Mouse (Mus musculus): ENCODE measurements around the gene Pam16.

Gene Pam16

DNA sequence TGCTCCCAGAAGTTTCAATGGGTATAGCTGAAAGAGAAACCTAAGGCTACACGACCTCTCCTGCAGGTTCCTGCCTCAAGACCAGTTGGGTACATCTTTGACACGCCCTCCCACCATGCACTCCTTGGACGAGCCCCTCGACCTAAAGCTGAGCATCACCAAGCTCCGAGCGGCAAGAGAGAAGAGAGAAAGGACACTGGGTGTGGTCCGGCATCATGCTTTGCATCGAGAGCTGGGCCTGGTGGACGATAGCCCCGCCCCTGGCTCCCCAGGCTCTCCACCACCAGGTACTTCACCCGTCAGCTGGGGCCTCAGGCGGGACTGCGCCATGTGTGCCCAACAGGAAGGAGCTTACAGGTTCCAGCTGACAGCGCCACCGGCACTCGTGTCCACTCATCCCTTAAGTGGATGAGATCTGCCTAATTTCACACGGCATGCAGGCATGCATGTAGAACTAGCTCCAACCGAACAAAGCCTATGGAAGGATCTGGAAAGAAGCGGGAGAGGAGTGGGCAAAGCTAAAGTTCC lies 16.2 kb downstream of the Pam16 start:
- no peak for DNase-seq (ENCODE audit: low spot score)

- peak; percentile 93 for DNase-seq (ENCODE audit: low spot score)
Measured at GRCm38 (mm10) chr16:4607818-4608531, 16.8 kb downstream of the Pam16 start.

DNA sequence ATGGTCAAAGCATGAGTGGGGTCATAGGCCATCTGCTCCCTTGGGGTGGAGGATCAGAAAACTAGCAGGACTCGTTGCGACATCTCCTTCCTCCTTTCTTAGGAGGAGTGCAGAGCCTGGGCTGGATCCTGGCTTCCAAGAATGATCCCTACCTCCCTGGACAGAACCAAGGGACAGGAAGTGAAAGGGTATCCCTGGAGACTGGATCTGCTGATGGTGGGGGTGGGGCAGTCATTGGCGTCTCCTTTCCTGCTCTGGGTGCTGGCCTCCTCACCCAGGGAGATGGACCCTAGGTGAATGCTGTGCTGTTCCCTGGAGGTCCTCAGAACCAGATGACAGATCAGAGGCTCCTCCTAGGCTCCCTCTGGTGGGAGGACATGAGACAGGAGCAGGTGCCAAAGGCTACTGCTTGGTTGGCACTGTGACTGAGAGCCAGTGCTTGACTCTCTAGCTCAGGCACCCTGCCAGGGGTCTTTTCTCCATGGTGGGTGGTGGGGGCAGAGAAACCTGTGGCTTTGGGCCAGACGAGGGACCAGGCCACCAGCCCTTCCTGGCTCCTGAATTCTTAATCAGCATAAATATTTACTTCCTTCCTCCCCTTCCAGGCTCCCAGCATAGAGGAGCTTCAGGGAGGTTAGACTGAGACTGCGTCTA lies 18.2 kb downstream of the Pam16 start:
- DNase-seq (ENCODE audit: low spot score) = peak; percentile 69

- DNase-seq (ENCODE audit: low spot score) = no peak
Measured at GRCm38 (mm10) chr16:4605514-4606131, 19.2 kb downstream of the Pam16 start.

DNA sequence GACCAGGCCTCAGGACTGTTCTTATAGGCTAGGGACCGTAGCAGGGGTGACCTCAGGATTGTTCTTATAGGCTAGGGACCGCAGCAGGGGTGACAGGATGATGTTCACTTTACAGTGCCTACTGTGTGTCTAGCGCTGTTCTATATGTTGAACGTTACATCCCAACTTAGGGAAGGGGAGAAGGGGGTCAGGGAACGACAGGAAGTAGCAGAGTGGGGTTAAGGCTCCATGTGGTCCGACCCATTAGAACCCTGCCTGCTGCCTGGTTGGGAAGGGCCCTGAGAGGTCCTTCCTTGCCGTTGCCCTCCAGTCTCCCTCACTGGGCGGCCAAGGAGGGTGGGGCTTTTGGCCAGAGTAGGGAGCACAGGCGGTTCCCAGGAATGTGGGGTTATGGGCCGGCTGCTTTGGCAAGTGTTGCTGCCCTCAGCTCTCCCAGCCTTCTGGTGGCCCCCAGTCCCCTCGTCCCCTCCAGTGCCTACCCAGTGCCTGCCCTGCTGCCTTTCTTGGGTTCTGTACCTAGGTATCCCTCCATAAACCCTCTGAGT lies 20.4 kb downstream of the Pam16 start:
- DNase-seq (ENCODE audit: low spot score) = no peak

GRCm38 (mm10) chr16:4603453-4603837 lies 21.3 kb downstream of the Pam16 start:
- no peak for DNase-seq (ENCODE audit: low spot score)

GRCm38 (mm10) chr16:4602766-4603452 lies 21.9 kb downstream of the Pam16 start:
- no peak for DNase-seq (ENCODE audit: low spot score)

DNA sequence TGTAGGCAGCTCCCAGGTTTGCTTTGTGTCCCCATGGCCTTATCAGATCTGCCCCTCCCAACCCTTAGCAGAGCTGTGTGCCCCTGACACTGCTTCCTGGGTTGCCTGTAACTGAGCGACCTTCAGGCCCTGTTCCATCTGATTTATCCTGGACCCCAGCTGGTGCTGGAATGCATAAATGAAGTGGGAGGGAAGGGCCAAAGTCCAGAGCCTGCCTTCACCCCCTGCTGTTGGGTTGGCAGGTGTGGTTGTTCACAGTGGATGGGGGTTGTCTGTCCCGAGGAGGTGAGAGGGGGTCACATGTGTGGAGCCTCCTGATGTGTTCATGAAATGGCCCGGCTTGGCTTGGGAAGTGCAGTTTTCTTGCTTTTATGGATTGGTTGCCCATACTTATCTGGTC lies 22.6 kb downstream of the Pam16 start:
- DNase-seq (ENCODE audit: low spot score) = no peak

DNA sequence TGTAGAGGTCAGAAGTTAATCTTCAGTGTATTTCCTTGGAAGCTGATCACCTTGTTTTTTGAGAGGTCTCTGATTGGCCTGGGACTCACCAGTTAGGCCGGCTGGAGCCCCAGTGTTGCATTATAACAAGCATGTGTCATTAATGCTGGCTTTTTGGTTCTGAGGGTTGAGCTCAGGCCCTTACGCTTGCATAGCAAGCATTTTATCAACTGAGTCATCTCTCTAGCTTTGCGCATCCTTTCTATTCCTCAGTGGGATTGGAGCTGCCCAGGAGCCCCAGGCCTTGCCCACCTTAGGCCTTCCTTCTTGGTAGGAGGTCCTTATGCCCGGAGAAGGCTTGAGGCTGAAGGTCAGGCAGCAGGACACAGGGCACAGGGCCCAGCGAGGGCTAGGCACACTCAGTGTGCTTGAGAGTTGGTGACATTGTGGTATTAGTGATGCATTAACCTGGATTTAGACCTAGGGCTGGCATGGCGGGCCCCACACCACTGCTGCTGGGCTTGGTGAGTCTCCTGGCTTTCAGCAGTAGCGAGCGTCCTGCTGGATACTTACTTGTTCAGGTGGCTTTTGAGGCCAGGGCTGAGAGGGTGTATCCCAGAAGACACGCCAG lies 24.0 kb downstream of the Pam16 start:
- no peak for DNase-seq (ENCODE audit: low spot score)

DNA sequence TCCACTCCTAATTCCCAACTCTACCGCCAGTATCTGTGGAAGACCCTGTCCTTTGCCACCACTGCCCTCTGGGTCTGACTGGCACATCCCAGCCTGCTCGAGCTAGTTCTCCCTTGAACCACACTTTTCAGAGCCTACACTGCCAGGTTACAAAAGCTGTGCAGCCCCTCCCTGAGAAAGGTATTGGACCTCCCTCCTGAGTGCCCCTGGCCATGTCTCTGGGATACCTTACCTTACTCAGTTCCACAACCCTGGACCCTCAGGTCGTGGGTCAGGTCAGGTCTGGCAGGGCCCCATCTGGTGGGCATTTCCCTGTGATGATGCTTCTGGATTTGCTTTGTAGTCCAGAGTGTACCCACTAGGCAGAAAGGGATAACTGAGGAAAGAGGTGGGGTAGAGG lies 25.2 kb downstream of the Pam16 start:
- DNase-seq (ENCODE audit: low spot score) = no peak

DNA sequence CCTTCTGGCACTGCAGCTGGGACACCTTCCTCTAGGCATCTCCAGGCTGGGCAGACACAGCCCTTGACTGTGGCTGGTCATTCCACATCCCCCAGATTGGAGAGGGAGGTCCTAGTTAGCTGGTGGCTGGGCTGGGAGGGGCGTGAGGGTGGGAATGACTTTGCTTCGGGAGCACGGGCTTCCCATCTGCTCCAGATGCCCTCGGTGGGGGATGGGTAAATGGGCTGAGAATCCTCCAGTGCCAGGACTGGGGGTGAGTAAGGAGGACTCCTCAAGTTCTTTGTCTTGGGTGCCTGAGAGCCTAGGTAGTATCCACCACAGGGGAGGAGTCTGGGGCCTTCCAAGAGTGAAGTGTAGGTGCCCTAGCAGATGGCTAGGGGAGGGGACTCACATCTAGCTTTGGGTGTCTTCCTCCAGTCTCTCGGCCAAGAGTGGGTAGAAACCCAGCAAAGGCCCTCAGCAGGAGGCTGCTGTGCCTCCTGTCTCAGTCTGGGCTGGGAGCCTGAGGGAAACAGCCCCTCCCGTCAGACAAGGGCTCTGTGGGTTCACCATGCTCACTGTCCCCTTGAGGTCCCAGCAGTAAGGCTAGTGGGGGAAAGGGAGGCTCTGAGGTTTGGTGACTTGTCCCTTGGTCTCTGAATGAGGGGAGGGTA lies 25.8 kb downstream of the Pam16 start:
- peak; percentile 70 for DNase-seq (ENCODE audit: low spot score)

DNA sequence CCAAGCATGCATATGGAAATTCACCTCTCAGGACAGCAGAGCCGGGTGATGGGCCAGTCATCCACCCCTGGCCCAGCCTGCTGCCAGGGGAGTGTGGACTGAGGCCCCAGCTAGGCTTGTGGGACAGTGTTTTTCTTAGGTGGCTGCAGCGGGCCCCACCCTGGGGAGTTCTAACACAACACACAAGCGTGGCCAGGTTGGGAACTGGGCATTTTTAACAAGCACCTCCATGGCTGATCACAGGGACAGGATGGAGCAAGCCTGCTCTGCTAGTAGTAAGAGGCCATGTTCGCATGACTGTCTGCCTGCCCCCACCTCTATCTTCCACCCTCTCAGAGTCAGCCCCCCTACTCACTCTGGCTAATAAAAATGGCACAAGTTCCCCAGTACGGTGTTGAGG lies 26.7 kb downstream of the Pam16 start:
- DNase-seq (ENCODE audit: low spot score) = no peak

- no peak for DNase-seq (ENCODE audit: low spot score)
Measured at GRCm38 (mm10) chr16:4597296-4597695, 27.5 kb downstream of the Pam16 start.

DNA sequence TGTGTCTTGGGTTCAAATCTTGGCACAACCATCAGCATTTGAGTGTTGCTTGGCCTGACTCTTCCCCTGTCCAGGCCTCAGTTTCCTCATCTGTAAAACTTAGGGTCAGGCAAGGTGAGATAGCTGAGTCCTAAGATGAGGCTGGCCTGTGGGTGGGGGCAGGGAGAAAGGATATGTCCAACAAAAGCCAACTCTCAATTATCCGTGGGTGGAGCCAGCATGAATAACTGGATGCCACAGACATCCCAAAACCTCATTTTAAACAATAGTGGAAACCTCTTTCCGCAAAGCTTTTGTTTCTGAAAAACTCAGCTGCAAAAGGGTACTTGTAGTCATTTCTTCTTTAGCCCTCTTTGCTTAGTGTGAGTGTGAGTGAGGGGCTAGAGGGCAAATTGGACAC lies 28.0 kb downstream of the Pam16 start:
- DNase-seq (ENCODE audit: low spot score) = no peak

GRCm38 (mm10) chr16:4596141-4596728 lies 28.6 kb downstream of the Pam16 start:
- DNase-seq (ENCODE audit: low spot score) = peak; percentile 63

DNA sequence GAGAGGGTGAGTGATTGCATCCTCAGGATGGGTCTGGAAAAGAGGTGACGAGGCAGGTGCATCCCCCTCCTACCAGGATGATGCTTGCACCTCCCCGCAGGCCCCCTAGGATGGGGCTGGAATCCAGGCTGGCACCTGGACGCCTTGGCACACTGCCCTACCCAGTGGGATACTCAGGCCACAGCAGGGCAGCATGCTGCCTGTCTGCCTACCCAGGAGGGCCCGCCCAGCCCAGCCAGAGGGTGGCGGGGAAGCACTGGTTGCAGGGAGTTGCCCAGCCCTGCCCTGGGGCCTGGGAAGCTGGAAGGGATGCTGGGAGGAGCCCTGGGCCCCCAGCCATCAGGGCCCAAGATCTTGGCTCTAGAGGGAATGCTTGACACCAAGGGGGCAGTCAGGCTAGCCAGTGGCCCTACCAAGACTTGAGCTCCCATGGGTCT lies 29.2 kb downstream of the Pam16 start:
- DNase-seq (ENCODE audit: low spot score) = no peak

DNA sequence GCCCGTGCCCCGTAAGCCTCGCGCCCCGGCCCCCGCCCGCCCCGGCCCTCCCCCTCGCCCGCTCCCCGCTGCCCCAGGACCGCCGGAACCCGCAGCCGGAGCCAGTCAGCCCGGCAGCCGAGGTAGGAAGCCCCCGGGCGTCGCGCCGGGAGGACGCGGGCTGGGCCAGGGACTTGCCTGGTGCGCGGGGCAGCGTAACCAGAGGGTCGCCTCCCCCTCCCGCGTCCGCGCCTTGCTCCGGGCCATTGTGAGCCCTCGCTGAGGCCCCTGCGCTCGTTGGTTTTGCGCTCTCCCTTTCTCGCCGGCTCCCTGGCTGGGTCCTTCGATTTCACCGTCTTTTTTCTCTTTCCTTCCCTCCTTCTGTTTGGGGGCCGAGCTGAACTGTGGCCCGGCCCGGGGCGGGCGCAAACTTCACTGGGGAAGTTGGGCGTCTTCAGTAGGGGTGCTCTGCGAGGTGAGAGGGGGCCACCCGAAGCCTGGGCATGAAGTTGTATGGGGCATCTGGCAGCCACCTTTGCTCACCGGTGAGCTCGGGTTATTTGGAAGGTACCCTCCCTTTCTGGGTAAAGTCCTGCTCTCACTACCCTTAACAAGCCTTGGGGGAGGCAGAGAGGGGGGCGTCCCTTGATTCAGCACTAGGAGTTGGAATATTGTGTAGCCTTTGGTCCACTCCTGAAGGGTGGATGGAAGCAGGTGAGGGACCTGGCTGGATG lies 29.8 kb downstream of the Pam16 start:
- no peak for DNase-seq (ENCODE audit: low spot score)

GRCm38 (mm10) chr16:4593971-4594813 lies 30.6 kb downstream of the Pam16 start, which contains the start of gene Glis2:
Gene Glis2 (plus strand): TSS chr16:4594713.
- DNase-seq (ENCODE audit: low spot score) = peak; percentile 92

All from retina, embryonic 14.5 days (tissue).